Mouse (Mus musculus) liver, embryonic 13.5 days (tissue): Measurements from ENCODE around the gene Dnah17. TPM values are rescaled to one million over a fixed set of nuclear protein-coding genes. Genes with fewer than 3 reads are reported as not detected.

Experiments used
- ATAC-seq: fragments of 200-750 bp; cut with Nextera tagmentation; 2 replicates; pipeline ENCODE4 v1.8.0; 2017; ENCODE audit warnings: low read depth, mild to moderate bottlenecking, moderate number of reproducible peaks, moderate library complexity
- DNase-seq: peaks from one replicate; pipeline ENCODE4 v3.0.0; 2022
- H3K27ac ChIP-seq: fragments of 300-500 bp; sonication (generic); 2 replicates; pipeline ENCODE4 v1.5.1; 2015; ENCODE audit warnings: moderate library complexity, mild to moderate bottlenecking, inconsistent platforms
- H3K27me3 ChIP-seq: fragments of 300-500 bp; sonication (generic); 2 replicates; pipeline ENCODE4 v1.6.1; 2015; ENCODE audit warnings: mild to moderate bottlenecking, inconsistent platforms
- H3K36me3 ChIP-seq: fragments of 300-500 bp; sonication (generic); 2 replicates; pipeline ENCODE4 v1.6.1; 2015; ENCODE audit warnings: mild to moderate bottlenecking, inconsistent platforms
- H3K4me1 ChIP-seq: fragments of 300-500 bp; sonication (generic); replicated peaks from 2 replicates; pipeline ENCODE4 v1.6.1; 2015; ENCODE audit warnings: inconsistent platforms
- H3K4me2 ChIP-seq: fragments of 300-500 bp; sonication (generic); 2 replicates; pipeline ENCODE4 v1.6.1; 2015; ENCODE audit warnings: inconsistent platforms, mild to moderate bottlenecking, moderate library complexity
- H3K4me3 ChIP-seq: fragments of 300-500 bp; sonication (generic); replicated peaks from 2 replicates; pipeline ENCODE4 v1.5.1; 2015; ENCODE audit warnings: mild to moderate bottlenecking, inconsistent platforms
- H3K9ac ChIP-seq: fragments of 300-500 bp; sonication (generic); 2 replicates; pipeline ENCODE4 v1.6.1; 2015; ENCODE audit warnings: mild to moderate bottlenecking, inconsistent platforms
- H3K9me3 ChIP-seq: fragments of 300-500 bp; sonication (generic); replicated peaks from 2 replicates; pipeline ENCODE4 v1.6.1; 2016; ENCODE audit warnings: inconsistent platforms
- WGBS: fragments of 180-500 bp; shearing (Covaris S2); methylation state at CpG from one replicate; pipeline ENCODE4 v1.1.7; 2015; ENCODE audit not compliant: insufficient replicate concordance; 5-methylcytosine and 5-hydroxymethylcytosine counted together
- polyA plus RNA-seq: library from polyadenylated mRNA; unstranded; fragments of >200 nt; fragmentation: Nextera tagmentation; extraction: Ambion mirVana; gene quantifications from 2 replicates; pipeline ENCODE4 v1.2.1, GENCODE M21; 2015

Dnah17 gene
- polyA plus RNA-seq, 1 experiment from 2014 or later, result 0.07 TPM

- Histone ChIP-seq H3K9ac (peak overlapping the region; percentile 5), H3K4me3 (no peak overlapping the region), H3K36me3 (peaks cover 23% of the 10 kb centered on the region), H3K4me2 (no peak overlapping the region), H3K9me3 (no peaks in the 10 kb centered on the region), H3K27me3 (no peaks in the 10 kb centered on the region), H3K27ac (peak overlapping the region; percentile 51; the same call in 1 of the 2 replicates), H3K4me1 (peaks cover 84% of the 10 kb centered on the region)
- ATAC-seq (no peak), DNase-seq (no peak)
- WGBS, result 50% methylated on average over 9 of the region's 9 CpGs
Observed at GRCm38 (mm10) chr11:117994250-117995057, 136.0 kb downstream of the Dnah17 start.

- WGBS, result 55% methylated on average over 14 of the region's 14 CpGs
- H3K9ac ChIP-seq, result peak overlapping the region; percentile 5; the same call in 1 of the 2 replicates
- H3K4me3 ChIP-seq, result no peak overlapping the region
- H3K27ac ChIP-seq, result peak overlapping the region; percentile 63; the same call in 1 of the 2 replicates
- peaks cover 84% of the 10 kb centered on the region for H3K4me1 ChIP-seq
- no peak overlapping the region for H3K4me2 ChIP-seq
- no peak for ATAC-seq
- H3K9me3 ChIP-seq, result no peaks in the 10 kb centered on the region
- no peak for DNase-seq
- no peaks in the 10 kb centered on the region for H3K27me3 ChIP-seq
- peaks cover 15% of the 10 kb centered on the region for H3K36me3 ChIP-seq
Observed at GRCm38 (mm10) chr11:117993190-117994175, 137.0 kb downstream of the Dnah17 start.

GRCm38 (mm10) chr11:117991502-117992470, 138.6 kb downstream of the Dnah17 start:
- WGBS, result 35% methylated on average over 9 of the region's 9 CpGs
- Histone ChIP-seq H3K27me3 (no peaks in the 10 kb centered on the region), H3K4me2 (no peak overlapping the region; the same call in 1 of the 2 replicates), H3K4me1 (peaks cover 93% of the 10 kb centered on the region), H3K9ac (peak overlapping the region; percentile 11), H3K4me3 (no peak overlapping the region), H3K9me3 (no peaks in the 10 kb centered on the region), H3K36me3 (peaks cover 5% of the 10 kb centered on the region; the same call in 1 of the 2 replicates), H3K27ac (peak overlapping the region; percentile 63)
- no peak for DNase-seq
- 0 out of 2 replicates have a peak, but pooled peaks have one; percentile 2 for ATAC-seq

GRCm38 (mm10) chr11:117989926-117990325, 140.5 kb downstream of the Dnah17 start:
- Histone ChIP-seq H3K27ac (peak overlapping the region; percentile 68), H3K9me3 (no peaks in the 10 kb centered on the region), H3K4me3 (peak overlapping the region; percentile 14)

GRCm38 (mm10) chr11:117989241-117989640, 141.2 kb downstream of the Dnah17 start:
- 65% methylated on average over 4 of the region's 4 CpGs for WGBS
- Histone ChIP-seq H3K9me3 (no peaks in the 10 kb centered on the region), H3K27ac (peak overlapping the region; percentile 68), H3K36me3 (no peaks in the 10 kb centered on the region), H3K4me2 (peak overlapping the region; percentile 85), H3K9ac (peak overlapping the region; percentile 59), H3K4me1 (peaks cover 79% of the 10 kb centered on the region), H3K27me3 (no peaks in the 10 kb centered on the region), H3K4me3 (peak overlapping the region; percentile 14; the same call in 1 of the 2 replicates)
- no peak for DNase-seq
- ATAC-seq, result no peak

More at GRCm38 (mm10) chr11:117989926-117990325, 140.5 kb downstream of the Dnah17 start:
- H3K27me3 ChIP-seq, result no peaks in the 10 kb centered on the region
- 13% methylated on average over 10 of the region's 10 CpGs for WGBS
- H3K4me2 ChIP-seq, result peak overlapping the region; percentile 85
- DNase-seq (no peak), ATAC-seq (no peak)
- no peaks in the 10 kb centered on the region for H3K36me3 ChIP-seq
- H3K4me1 ChIP-seq, result peaks cover 86% of the 10 kb centered on the region
- H3K9ac ChIP-seq, result peak overlapping the region; percentile 59

- 18% methylated on average over 4 of the region's 4 CpGs for WGBS
- no peaks in the 10 kb centered on the region for H3K27me3 ChIP-seq
- H3K27ac ChIP-seq, result peak overlapping the region; percentile 81
- H3K4me2 ChIP-seq, result peak overlapping the region; percentile 85
- H3K36me3 ChIP-seq, result no peaks in the 10 kb centered on the region
- no peaks in the 10 kb centered on the region for H3K9me3 ChIP-seq
- DNase-seq (peak; percentile 48), ATAC-seq (peak; percentile 55)
- peak overlapping the region; percentile 97 for H3K4me3 ChIP-seq
- H3K9ac ChIP-seq, result peak overlapping the region; percentile 91
- peaks cover 67% of the 10 kb centered on the region for H3K4me1 ChIP-seq
Observed at GRCm38 (mm10) chr11:117987968-117988367, 142.5 kb downstream of the Dnah17 start.

GRCm38 (mm10) chr11:117987032-117987451, 143.4 kb downstream of the Dnah17 start:
- DNase-seq, result peak; percentile 41
- peaks cover 57% of the 10 kb centered on the region for H3K4me1 ChIP-seq

GRCm38 (mm10) chr11:117986126-117987031, 144.1 kb downstream of the Dnah17 start, which contains the start of gene Pgs1:
Gene Pgs1 (plus strand): TSS chr11:117986292.
- Histone ChIP-seq H3K9me3 (no peaks in the 10 kb centered on the region), H3K27ac (peak within 1 kb of the TSS; percentile 81), H3K4me1 (peaks cover 51% of the 10 kb centered on the region), H3K4me2 (peak within 1 kb of the TSS; percentile 85), H3K27me3 (no peaks in the 10 kb centered on the region), H3K4me3 (peak within 1 kb of the TSS; percentile 97), H3K9ac (peak within 1 kb of the TSS; percentile 91), H3K36me3 (no peaks in the 10 kb centered on the region)
- ATAC-seq (peak; percentile 83), DNase-seq (peak; percentile 88)
- 8% methylated on average over 51 of the region's 51 CpGs for WGBS

More at GRCm38 (mm10) chr11:117987032-117987451, 143.4 kb downstream of the Dnah17 start:
- no peaks in the 10 kb centered on the region for H3K9me3 ChIP-seq
- ATAC-seq, result peak; percentile 80
- WGBS, result under 1% methylated on average over 32 of the region's 32 CpGs
- H3K27me3 ChIP-seq, result no peaks in the 10 kb centered on the region
- peak overlapping the region; percentile 81 for H3K27ac ChIP-seq
- H3K36me3 ChIP-seq, result no peaks in the 10 kb centered on the region
- H3K9ac ChIP-seq, result peak overlapping the region; percentile 91
- H3K4me2 ChIP-seq, result peak overlapping the region; percentile 85
- peak overlapping the region; percentile 97 for H3K4me3 ChIP-seq

- no peak overlapping the region for H3K4me3 ChIP-seq
- 62% methylated on average over 7 of the region's 7 CpGs for WGBS
- H3K27me3 ChIP-seq, result peaks cover 5% of the 10 kb centered on the region; the same call in 1 of the 2 replicates
- ATAC-seq, result no peak
- peaks cover 25% of the 10 kb centered on the region for H3K4me1 ChIP-seq
- no peak overlapping the region for H3K9ac ChIP-seq
- no peak overlapping the region for H3K27ac ChIP-seq
- H3K9me3 ChIP-seq, result no peaks in the 10 kb centered on the region
- H3K36me3 ChIP-seq, result no peaks in the 10 kb centered on the region
- DNase-seq, result no peak
- no peak overlapping the region for H3K4me2 ChIP-seq
Observed at GRCm38 (mm10) chr11:117983770-117984169, 146.7 kb downstream of the Dnah17 start.
